Mouse (Mus musculus): ENCODE measurements around the gene Wasf3. TPM values are rescaled to one million over a fixed set of nuclear protein-coding genes. Genes with fewer than 3 reads are reported as not detected.

Gene Wasf3
- polyA plus RNA-seq, 1 experiment, result 61.7 TPM

Other genes starting within 250 kb of the Wasf3 start
- gene Gm5565, start 224.4 kb upstream of the Wasf3 start, polyA plus RNA-seq (2012; rRNA removed), result not detected in 2 replicates
- gene Gm6309, start 214.3 kb upstream of the Wasf3 start, polyA plus RNA-seq (2012; rRNA removed), result not detected in 2 replicates
- 0.71 and 1.1 TPM in 2 replicates for gene 1700001J03Rik, start 199.7 kb upstream of the Wasf3 start, polyA plus RNA-seq (2012; rRNA removed)
- gene Rnf6, start 163.4 kb upstream of the Wasf3 start, polyA plus RNA-seq (2012; rRNA removed), result 47.5 and 51.1 TPM in 2 replicates
- 33.7 and 35.8 TPM in 2 replicates for gene Cdk8, start 153.8 kb upstream of the Wasf3 start, polyA plus RNA-seq (2012; rRNA removed)
- 0.13 and 0.19 TPM in 2 replicates for gene Gm6408, start 97.0 kb downstream of the Wasf3 start, polyA plus RNA-seq (2012; rRNA removed)
- not detected in 2 replicates for gene Gm6370, start 106.4 kb downstream of the Wasf3 start, polyA plus RNA-seq (2012; rRNA removed)
- gene 4930449I24Rik, start 117.4 kb downstream of the Wasf3 start, polyA plus RNA-seq (2012; rRNA removed), result not detected in 2 replicates
- gene Gm3402, start 129.1 kb downstream of the Wasf3 start, polyA plus RNA-seq (2012; rRNA removed), result not detected in 2 replicates
- not detected in 2 replicates for gene Gm3404, start 140.8 kb downstream of the Wasf3 start, polyA plus RNA-seq (2012; rRNA removed)
- not detected in 2 replicates for gene Gm3409, start 152.7 kb downstream of the Wasf3 start, polyA plus RNA-seq (2012; rRNA removed)
- gene Gm3415, start 171.2 kb downstream of the Wasf3 start, polyA plus RNA-seq (2012; rRNA removed), result not detected in 2 replicates
- 37.7 and 41.2 TPM in 2 replicates for gene Gpr12, start 200.3 kb downstream of the Wasf3 start, polyA plus RNA-seq (2012; rRNA removed)

All from cortical plate, adult 2 months (tissue).